Mouse (Mus musculus) 416B (cell line): Measurements from ENCODE around the gene Nsg1.

Experiments
- DNase-seq: peaks from one replicate; pipeline ENCODE4 v3.0.0; 2011; ENCODE audit warnings: low read depth

Gene Nsg1

DNA sequence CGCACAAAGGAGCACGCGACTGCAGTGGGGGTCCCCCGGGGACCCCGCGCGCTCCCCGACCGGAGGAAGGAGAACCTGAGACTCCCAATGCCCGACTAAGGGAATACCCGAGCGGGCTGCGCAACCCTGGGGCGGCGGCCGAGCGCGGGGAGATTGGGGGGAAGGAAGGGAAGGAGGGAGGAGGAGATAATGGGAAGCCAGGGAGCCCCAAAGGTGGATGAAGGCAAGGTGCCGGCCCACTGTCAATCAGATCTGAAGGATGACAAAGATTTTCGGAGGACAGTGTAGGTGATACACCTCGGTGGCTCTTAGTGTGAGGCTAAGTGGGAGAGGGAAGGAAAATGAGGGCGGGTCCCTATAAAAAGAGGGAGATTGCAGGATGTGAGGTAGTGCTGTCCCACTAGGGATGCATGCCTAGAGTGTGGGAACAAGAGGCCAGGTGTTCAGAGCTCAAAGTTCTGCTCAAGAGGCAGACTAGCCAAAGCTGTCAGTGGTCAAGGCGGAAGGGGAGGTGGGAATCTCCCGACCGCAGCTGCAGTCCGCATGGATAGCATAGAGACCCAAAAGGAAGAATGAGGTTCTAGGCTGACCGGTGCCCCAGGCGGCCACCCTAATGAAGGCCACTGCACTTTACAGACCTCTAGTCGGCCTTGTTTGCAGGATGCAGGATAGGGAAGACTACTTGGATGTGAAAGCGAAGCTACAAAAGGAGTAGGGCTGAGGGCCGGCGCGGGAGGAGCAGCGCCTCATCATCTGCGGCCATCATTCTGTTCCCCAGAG, at the start of gene Nsg1:
Gene Nsg1, minus strand, starts transcription at position 274 of the 780 bp plus-strand sequence.
- DNase-seq: no peak

DNA sequence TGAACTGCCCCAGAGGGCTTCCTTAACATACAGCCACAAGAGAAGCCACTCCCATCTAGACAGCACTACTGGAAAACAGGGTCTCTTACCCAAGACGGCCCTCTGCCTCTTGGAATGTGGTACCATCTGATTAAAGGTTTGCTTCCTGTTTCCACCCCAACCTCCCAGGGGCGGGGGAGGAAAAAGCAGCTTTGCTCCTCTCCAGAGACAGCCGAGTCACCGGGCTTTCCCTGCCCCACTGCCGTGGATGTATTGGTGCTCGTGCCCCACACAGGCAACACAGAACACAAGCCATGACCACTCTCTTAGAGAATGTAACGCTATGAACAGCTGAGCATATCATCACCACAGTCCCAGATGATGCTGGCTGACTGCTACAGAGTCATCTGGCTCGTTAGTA, 49.3 kb upstream of the Nsg1 start:
- DNase-seq: peak; percentile 41

DNA sequence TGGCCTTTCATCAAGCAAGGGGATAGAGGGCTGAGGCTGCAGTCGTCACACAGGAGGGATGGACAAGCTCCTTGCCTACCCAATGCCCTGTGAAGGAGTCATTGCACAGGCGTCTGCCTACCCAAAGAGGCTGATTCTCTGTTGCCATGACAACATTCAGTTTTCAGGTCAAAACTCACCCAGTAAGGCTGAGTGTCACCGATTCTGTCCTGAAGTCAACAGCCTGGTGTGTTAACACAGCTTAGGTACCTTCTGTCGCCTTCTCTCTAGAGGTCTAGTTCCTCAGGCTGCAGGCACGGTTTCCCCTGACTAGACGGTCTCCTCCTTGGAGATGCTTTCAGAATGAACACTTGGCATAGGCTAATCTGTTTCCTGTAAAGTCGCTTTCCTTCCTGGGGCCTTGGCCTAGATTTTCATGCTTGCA, 45.6 kb upstream of the Nsg1 start:
- DNase-seq: no peak

DNA sequence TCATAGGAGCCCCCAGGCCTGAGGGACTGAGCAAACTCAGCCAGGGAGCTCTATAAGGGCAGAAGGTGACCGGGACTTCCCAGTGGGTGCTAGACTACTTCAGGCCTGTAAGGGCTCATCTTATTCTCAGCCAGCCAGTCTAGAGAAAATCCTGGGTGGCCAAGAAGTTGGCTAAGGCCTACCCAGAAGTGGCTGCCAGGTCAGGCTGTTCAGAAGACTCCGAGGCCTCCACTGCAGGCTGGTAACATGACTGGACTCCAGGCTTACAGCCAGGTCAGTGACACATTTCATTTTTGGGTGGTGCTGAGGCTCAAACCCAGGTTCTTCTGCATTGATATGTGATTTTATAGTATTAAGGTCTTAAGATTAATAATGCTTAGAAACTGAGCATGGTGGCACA, 40.0 kb upstream of the Nsg1 start:
- DNase-seq: no peak

DNA sequence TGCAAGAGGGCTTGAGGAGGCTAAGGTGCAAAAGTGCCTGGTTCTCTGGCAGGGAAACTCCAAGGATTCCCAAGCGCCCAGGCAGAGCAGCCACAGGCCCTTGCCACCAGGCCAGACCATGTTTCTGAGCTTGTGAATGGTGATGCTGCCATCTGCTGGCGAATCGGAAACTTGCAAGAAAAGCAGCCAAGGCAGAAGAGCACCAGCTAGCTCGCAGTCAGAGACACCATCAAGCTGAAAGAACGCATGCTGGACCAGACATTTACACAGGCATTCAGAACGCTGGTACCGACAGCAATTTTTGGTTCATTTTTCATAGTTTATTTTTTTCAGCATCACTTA, 37.7 kb upstream of the Nsg1 start:
- peak; percentile 78 for DNase-seq

DNA sequence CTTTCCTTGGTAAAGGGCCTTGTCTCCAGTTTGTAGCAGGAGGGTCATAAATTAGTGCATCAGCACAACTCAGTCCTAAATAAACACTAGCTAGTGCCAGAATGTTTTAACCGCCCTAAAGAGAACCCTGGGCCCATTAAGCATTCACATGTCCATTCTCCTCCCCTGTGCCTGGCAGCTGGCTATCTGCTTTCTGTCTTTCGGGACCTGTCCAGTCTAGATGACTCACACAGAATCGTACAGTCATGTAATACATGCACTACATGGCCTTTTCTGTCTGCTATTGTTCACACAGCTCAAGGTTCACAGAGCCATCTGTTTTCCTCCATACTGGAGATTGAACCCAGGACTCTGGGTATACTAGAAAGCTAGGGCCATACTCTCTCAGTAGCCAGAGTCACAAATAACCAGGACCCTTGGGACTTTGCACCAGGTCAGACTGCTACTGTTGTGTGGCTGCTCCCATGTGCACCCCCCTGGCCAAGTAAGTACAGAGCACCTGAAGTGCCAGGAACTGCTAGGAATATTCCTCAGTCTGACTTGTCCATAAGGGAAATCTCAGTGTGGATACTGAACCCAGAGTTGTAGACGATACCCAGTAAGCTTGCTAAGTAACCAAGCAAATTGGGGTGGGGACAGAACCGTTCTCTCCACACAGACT, 37.2 kb upstream of the Nsg1 start:
- no peak for DNase-seq

DNA sequence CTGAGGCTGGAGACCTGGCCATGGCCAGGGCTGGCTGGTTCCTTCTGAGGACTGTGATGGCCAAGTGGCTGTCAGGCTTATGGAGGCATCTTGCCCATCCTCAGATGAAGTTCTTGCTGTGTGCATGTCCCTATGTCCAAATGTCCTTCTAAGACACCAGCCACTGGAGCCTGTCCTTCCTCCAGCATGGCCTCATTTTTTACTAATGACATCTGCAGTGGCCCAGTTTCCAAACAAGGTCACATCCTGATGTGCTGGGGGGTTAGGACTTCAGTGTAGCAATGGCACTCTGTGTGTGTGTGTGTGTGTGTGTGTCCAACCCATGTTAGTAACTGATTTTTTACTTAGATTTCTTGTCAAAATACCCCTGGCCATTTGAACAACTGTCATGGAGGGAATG, 36.2 kb upstream of the Nsg1 start:
- DNase-seq: no peak

DNA sequence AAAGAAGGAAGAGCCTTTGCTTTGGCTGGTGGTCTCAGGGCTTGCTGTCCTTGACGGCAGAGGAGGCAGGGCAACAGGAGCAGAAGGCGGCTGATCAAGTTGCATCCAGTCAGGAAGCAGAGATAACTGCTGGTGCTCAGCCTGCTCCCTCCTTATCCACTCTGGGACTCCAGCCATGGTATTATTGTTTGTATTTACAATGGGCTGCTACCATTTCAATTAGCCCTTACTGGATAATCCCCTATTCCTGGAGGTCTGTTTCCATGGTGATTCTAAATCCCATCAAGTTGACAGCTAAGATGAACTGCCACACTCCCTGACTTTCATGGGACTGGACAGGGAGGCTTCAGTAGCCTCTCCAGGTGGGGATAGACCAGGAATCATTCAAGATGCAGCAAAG, 35.2 kb upstream of the Nsg1 start:
- DNase-seq: no peak

DNA sequence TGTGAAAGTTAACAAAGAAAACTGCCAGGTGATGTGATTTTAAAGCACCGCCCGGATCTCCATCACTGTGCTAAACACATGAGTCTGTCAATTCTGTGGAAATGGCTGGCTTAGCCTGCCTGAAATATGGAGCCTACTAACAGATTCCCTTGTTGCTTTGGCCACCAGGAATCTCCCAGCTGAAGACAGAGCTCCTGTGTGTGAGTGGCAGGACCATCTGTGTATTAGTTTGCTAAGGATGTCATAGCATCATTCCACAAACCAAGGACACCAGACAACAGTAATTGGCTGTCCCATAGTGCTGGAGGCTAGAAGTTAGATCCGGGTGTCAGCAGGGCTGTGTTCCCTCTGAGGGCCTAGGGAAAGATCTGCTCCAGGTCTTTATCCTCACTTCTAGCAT, 31.2 kb upstream of the Nsg1 start:
- no peak for DNase-seq

DNA sequence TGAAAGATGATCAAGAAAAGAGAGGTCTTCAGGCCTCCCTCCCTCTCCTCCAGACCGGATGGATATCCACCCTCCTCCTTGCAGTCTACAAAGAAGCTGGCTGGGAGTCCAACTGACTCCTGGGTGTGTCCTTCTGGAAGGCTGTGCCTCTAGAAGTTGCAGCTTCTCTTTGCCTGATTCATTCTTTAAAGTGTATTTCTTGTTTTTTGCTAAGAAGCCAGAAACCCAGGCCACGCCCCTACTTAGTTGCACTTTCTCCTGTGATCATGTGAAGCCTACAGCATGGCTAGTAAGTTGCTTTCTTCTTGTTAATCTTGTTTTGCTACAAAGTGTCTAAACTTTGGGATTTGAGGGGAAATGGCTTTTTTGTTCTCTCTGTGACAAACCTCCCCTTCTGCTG, 27.3 kb upstream of the Nsg1 start:
- DNase-seq: no peak

DNA sequence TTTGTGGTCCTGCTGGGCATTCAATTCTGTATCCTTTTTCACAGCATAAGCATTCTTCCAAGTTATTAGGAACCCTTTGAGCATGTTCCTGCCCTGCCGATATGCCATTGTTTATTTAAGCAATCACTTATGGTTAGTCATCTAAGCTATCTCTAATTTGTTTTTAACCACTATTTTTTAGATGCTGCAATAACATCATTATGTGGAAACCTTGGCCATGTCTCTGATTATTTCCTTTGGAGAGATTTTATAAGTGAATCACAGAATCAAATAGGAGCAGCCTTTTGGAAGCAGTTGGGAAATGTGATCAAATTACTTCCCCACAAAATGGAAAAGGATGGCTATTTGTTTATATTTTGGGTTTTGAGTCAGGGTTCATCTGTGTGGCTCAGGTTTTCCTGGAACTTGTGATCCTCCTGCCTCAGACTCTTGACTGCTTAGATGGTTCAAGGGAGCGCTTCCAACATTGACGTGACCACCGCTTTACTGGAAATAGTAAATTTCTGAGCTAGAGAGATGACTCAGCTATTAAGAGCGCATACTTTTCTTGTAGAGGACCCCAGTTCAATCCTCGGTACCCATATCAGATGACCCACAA, 25.1 kb upstream of the Nsg1 start:
- DNase-seq: no peak

DNA sequence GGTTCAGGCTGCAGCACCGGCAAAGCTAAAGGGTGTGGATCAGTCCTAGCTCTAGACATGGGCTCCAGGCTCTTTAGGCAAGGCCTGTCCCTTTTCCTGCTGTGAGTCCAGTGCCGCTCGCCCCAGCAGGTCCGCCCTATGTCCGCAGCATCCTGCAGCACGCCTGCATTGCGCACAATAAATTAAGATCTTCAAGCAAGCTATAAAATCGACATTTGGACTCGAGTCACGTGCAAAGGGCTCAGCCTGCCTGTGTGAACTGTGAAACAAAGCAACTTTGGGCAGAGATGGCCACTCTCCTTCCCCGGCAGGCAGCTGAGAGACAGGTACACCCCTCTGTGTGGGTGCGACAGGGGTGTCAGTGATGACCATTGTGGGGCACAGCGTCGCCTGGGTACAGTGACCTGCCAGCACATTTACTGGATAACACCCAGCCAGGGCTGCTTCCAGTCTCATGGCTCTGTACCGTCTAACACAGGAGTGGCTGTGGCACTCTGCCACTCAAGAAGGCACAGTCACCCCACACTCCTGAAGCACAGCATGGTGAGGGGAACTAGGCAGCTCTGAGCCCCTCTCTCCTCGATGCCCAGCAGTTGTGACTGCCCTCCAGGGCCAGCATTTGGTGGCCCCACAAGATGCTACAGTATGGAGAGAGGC, 14.7 kb upstream of the Nsg1 start:
- no peak for DNase-seq

DNA sequence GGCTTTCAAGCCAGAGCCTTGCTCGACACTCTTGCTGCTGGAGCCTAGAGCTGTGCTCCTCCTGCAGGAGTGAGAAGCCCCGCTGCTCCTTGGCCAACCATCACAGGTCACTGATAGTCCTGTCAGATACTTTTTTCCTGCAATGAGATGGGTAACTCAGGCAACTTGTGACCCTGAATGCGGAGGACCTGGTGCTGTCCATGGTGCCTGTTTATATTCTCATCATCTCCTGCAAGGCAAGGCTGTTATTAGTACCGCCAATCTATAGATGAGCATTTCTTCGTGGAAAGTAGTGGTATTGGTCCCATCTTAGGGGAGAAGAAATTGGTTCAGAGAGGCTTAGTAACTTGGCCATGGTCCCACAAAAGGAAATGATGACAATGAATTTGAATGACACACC, 14.1 kb upstream of the Nsg1 start:
- no peak for DNase-seq

DNA sequence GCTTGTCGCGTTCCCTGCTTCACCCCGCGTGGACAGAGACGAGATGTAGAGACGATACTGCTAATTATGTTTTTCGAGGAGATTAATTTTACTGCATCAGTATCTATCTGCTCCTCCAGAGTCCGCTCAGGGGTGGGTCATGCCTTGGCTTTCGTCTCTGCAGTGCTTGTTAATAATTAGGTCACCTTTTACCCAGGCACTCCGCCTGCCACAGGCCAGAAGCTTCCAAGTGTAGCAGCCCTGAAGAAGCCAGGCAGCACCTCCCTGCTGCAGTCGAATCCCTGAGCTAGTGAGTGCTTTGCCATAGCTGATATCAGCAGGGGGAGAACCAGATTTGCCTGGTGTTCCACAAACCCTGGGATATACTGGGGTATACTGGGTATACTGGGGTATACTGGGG, 8.8 kb upstream of the Nsg1 start:
- no peak for DNase-seq

DNA sequence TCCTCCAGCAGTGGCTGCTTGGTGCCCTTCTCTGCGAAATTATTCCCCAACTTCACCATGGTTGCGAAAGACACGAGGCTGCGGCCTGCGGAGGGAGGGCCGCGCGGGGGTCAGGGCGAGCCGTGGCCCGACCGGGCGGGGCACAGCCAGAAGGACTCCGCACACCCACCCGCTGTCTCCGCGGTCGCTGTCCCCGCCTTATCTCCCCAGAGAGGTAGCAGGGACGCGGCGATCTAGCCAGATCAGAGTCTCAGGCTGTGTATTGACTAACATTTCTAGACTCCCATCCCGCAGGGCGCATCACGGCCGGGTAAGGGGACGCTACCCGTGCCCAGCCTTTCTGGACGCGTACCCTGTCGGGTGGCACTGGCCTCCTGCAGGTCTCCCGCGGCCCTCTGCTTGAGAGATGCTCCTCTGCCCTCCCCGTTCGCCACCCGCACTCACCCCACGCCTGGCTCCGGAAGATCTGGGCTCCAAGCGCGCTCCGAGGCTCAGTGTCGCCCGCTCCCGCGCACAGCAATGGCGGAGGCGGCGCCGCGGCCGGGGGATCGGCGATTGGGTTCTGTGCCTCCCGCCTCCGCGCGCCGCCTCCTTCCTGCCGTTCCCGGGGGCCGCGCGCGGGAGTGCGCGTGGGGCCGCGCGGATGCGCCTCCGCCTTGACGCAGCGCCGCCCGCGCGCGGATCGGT, 617 bp downstream of the Nsg1 start:
- no peak for DNase-seq

DNA sequence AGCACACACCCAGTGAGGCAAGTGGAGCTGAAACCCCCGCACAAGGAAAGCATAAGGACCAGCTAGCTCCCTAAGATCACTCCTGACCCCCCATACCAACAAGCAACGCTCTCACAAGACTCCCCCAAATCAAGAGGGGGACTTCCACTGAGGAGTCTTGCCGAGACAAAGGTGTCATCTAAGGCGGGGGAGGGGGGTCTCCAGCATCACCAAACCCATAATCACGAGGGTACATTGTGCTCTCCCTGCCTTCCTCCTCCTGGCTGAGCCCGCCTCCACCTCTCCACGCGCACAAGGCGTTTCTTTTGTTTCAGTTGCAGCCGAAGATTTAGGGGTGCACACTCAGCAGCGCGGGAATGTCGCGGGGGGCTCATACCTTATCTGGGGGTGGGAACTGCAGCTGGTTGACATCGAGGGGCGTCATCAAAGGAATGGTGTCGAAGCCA, 1.2 kb downstream of the Nsg1 start:
- no peak for DNase-seq

DNA sequence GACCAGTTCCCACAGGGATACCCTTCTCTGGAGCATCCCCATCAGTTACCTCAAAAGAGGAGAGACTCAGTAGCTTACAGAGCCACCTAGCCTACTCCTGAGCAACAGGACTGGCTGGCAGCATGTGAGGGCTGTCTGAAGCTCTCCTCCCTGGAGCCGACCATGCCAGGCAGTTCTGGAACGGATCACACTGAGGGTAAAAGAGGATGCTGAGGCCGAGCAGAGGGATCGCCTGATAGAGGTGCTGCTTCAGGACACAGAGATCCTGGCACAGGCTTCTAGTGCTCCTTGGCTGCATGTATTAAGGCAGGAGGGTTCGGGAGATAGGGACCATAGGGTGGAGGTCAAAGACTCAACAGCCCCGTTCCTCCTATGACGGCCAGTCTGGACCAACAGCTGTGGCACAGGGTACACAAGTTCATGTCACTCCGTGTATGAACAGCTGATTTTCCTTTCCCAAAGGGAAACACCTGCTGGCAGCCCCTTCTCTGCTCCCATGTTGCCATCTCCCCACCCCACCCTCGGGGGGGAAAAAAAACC, 2.2 kb downstream of the Nsg1 start:
- no peak for DNase-seq

DNA sequence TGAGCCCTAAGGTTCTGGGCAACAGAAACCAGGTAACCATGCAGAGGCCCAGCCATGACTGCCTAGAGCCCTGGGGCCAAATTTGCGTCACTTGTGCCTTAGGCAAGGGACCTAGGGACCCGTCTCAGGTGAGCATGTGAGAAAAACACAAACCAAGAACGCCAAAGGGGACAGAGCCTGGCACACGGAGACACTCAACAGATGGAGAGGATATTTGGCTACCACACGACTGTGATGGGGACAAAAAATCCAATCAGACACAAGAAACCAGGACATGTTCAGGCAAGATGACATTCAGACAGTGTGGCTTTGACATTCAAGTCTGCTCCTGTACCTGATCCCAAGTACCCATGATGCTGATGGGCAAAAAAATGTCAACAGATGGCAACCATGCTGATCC, 6.1 kb downstream of the Nsg1 start:
- no peak for DNase-seq

DNA sequence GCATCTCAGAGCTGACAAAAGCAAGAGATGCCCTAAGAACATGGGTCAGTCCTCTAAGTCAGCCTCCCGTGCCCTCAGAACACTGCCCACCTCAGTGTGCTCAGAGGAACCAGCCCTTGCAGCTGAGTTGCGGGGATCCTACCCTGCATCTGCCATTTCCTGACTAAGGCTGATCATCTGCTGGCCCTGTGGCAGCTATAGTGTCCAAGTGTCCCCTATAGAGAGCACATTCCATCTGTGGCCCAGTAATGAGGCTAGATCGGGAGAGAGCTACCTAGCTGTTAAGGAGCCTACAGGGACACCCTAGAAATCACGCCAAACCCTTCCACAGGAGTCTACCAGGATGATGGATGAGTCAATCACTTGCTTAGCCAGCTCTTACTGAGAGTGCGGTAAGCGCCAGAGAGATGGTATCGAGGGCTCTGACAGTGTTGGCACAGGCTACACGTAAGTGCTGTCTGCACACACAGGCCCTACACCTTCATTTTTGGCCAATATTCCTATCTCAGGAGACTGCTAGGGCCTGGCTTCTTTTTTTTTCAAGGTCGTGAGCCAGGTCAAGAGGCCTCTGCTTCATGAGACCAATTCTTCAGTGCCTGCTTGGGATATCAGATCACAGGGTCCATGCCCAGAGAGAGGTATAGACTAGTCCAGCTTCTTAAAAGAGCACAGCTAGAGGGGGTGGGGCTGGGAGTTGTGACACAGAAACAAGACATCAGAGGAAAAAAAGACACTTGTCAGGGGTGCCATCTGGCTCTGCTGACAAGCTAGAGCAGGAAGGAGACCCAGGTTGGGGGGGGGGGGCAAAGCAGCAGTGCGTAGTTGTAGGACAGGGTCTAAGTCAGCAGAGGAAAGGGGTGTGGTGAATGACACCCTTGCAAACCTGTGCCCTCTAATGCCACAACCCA, 7.3 kb downstream of the Nsg1 start:
- no peak for DNase-seq

DNA sequence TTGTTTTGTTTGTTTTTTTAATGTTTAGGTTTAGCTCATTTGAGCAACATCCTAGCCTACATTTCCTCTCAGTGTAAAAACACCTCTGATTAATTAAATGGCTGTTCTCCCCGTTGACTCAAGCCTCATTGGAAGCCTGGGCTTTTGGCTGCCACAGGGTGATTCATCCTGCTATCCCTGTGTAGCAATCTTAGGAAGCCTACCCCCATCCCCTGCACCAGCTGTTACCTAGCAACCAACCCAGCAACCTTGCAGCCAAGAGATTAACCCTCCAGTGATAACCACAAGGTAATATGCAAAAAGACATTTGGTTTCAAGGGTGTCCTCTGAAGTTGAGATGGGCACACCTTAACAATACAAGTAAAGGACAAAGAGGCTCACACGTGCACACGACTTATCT, 8.4 kb downstream of the Nsg1 start:
- DNase-seq: no peak

DNA sequence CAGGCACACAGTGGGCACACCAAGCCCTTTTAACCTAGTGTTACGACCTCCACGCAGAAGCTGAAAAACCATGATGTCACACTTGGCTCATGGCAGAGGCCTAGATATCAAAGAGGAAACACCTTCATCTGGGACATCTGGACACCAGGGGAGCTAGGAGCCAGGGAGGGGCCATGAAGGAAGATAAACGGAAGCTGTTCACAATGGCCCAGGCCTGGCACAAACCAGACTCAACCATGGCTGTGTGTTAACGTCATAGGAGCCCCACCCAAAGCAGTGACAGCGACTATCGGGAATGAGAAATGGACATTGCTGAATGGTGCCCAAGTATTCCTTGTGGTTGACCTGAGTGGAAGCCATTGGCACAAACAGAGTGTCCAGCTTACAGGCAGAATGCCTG, 13.2 kb downstream of the Nsg1 start:
- peak; percentile 3 for DNase-seq
